Mouse (Mus musculus): ENCODE data around the gene 4933425L06Rik.
A peak's percentile ranks its signal among the peaks of the same experiment; 100 is the strongest.

Gene 4933425L06Rik

DNA sequence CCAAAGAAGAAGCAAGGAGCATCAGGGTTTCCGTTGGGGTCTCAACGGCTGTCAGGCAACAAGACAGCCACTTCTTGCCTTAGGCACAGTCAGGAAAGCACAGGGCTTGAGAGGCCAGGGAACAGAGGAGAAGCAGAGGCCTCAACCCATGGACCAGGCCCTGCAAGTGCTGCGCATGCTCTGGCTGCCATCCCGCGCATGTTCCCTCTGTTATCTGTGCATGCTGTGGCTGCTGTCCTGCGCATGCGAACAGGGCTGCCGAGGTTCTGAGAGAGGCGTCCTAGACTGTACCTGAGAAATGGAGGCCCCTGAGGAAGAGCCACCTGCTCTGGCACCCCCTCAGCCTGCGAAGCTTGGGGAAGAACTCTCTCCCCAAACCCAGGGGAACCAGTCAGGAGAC, at the start of gene 4933425L06Rik:
Gene 4933425L06Rik (plus strand): TSS at position 261 of the 400 bp plus-strand sequence.
- DNase-seq: no peak

DNA sequence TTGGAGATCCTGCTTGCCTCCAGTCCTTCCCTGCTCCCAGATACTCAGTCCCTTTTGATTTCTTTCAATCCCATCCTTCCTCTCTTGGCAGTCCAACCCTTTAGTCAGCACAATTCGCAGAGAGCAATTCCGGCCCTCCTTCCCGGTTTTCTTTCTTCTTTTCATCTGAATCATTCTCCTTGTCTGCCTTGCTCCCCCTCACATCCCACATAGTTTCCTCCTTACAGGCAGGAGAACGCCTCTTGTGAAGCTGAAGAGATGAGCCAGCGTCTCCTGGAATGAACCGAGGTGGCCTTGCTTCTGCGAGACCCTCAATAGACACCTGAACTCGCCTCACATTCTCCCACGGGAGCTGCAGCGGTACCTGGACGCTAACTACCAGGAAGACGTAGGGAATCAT, 44.1 kb upstream of the 4933425L06Rik start:
- no peak for DNase-seq

DNA sequence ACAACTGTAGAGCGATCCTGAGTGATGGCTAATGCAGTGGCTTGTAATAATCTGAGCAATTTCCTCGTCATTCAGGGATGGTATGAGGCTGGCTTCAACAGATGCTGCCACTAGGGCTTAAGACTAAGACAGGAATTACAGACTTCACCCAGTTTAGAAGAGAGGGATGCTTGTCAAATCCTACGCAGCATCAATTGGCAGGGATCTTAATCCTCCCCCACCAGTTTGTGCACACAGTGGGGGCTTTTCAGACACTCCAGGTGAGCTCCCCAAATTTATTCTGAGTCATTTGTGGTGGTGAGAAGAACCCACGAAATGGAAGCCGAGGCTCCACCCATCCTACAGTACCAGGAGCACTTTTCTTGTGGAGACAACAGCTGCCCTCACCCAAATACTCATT, 43.6 kb upstream of the 4933425L06Rik start:
- DNase-seq: no peak

DNA sequence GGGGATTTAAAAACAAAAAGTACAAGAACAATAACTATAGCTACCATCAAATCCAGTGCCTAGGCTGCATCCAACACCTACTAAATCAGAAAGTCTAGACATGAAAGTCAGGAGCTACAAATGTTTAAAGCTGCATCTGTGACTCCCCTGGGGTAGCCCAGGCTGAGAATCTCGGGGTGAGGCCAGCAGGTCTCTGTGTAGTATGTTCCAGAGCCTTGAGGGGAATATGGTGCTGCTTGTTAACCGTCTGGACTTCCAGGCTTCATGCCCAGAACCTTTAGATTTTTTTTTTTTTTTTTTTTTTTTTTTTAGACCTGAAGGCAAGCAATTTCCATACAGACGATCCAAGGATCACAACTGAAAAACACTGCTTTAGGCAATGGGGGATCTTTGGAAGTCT, 38.0 kb upstream of the 4933425L06Rik start:
- peak; percentile 38 to 47 for DNase-seq

DNA sequence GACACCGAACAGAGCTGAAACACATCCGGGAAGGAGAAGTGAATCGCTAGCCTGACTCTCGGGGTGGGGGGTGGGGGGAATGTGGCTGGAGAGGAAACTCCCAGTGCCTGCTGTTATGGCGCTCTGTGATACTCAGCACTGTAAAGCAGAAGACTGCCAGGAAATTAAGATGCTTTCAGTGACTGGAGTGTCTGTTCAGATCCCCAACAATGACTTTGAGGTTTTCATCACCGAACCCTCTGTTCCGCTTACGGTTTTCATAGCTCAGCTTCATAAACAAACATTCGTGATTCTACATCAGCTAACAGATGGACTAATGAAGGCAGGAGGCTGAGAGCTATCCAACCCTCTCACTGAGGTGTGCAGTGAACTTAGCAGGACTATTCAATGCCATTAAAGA, 34.5 kb upstream of the 4933425L06Rik start:
- DNase-seq: peak; percentile 25 to 46

DNA sequence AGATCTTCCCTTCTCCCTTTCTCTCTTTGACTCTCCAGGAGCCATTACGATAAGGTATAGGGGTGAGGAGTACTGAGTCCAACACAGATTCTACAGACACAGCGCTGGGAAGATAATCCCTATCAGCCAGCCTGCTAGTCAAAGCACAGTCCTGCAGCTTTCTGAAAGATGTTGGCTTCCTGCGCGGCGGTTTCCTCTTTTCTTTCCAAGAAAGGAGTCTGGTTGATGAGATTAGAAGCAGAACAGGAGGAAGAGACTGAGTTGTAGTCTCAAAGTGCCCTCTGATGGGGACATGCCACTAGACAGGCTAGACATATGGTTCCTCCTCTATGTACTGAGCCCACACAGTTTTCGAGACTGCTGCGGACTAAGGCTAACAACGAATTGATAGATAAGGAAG, 33.3 kb upstream of the 4933425L06Rik start:
- DNase-seq: peak in 1 of 2 experiments; percentile 44

DNA sequence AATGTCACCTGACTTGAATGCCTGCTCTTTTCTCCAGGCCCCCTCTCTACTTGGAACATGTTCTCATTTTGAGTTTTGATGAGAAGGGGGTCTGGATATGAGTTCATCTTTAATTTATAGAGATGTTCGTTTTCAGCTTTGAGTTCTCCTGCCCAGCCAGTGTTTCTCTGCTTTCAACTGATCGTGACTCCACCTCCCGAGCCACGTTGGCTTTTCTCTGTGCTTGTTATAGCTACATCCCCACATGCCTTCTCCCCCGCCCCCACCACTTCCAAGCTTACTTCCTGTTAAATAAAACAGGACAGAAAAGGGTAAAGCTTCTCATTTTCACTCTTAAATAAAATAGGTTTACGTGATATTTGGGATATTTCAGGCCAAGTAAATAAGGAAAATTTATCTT, 30.5 kb upstream of the 4933425L06Rik start:
- peak in 1 of 2 experiments; percentile 39 for DNase-seq

DNA sequence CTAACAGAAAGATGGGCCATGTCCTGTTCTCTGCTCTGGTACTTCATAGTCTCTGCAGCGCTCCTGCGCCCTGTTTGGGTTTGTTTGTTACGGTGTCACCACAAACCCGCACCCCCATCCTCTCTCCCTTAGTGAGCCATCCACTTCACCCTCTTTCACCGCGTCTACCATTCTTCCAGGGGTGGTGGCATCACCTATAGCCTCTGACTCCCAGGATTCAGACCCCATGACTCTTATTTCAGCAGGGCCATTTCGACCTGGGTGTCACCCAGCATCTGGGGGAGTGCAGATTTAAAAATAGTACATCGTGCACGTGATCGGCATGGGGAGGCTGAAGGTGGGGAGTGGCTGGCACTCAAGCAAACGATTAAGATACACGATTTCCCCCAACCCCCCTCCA, 28.3 kb upstream of the 4933425L06Rik start:
- peak; percentile 63 to 65 for DNase-seq

DNA sequence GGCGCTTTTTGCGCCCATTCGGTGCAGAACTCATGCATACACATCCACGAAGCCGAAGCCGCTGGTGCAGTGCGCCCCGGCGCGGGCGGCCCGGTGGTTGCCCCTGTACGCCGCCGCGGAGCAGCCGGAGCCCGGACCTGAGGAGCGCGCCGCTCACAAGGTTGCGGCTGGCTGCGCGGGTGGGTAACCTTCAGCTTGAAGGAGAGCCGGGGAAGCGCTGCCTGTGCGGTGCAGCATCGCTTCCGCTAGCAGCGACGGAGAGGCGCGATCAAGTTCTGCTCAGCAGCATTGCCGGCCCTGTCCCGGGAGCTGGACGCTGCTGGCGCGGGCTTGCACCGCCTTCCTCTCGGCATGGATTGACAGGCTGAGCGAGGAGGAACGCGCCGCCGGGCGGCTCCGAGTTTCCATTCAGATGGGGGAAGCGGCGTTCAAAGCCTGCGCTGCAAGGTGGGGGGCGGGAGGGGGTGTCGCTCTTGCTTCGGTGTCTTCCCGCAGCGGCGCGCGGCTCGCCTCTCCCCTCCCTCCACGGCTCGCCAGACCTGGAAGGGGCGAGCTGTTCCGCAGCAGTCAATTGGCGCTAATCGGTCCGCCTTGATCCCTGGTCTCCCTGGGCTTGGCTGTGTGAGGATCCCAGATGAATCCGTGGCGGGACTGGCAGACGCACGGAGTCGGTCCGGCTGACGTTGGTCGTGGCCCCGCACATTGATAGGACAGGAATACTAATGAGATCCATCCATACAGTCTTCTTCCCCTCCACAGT, 27.6 kb upstream of the 4933425L06Rik start, which contains the start of gene Rgs7bp:
Gene Rgs7bp (minus strand): TSS at position 750 of the 760 bp plus-strand sequence.
- DNase-seq: peak; percentile 85 to 86

DNA sequence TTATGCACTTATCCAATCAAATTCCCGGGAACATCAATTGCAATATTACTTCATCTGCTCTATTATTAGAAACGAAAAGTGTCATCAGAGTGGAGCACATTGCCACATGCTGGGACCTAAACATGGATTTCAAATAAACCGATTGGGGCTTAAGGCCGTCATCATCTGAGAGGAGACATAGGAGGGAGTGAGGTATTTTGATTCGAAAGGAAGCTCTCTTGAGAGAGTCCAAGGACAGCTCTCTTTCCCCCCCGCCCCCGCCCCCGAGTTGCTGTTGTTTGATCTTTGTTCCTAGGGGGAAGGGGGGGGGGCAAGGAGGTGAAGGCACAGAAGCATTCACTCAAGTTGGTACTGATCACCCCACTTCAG, 27.0 kb upstream of the 4933425L06Rik start:
- DNase-seq: no peak

DNA sequence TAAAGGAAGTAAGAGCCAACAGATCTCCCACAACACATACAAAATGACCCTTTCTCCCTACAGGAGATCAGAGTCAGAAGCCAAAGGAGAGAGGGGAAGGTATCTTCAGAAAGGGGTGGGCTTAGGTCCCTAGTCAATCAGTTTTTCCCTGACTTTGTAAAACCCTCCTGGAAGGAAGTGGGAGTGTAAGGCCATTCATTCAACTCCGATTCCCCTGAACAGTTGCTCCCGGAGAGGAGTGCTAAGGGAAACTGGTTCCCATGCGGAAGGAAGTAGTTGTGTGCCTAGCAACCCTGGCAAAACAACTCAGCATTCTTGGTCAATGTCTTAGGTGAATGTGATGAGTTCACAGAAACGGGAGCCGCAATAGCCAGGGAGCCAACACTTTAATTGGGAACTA, 26.5 kb upstream of the 4933425L06Rik start:
- DNase-seq: no peak

DNA sequence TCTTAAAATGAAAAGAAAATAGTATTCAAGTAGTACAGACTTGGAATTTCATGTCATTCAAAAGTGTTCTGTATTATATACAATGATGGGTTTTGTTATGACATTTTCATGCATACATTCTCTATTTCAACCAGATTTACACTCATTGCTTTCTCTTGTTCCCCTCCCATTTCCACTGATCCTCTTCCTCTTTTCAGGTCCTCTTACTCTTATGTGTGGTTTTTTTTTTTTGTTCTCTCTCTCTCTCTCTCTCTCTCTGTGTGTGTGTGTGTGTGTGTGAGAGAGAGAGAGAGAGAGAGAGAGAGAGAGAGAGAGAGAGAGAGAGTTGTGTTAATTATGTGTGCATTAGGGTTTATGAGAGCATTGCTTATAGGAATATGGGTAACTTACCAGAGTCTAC, 15.8 kb upstream of the 4933425L06Rik start:
- DNase-seq: no peak

DNA sequence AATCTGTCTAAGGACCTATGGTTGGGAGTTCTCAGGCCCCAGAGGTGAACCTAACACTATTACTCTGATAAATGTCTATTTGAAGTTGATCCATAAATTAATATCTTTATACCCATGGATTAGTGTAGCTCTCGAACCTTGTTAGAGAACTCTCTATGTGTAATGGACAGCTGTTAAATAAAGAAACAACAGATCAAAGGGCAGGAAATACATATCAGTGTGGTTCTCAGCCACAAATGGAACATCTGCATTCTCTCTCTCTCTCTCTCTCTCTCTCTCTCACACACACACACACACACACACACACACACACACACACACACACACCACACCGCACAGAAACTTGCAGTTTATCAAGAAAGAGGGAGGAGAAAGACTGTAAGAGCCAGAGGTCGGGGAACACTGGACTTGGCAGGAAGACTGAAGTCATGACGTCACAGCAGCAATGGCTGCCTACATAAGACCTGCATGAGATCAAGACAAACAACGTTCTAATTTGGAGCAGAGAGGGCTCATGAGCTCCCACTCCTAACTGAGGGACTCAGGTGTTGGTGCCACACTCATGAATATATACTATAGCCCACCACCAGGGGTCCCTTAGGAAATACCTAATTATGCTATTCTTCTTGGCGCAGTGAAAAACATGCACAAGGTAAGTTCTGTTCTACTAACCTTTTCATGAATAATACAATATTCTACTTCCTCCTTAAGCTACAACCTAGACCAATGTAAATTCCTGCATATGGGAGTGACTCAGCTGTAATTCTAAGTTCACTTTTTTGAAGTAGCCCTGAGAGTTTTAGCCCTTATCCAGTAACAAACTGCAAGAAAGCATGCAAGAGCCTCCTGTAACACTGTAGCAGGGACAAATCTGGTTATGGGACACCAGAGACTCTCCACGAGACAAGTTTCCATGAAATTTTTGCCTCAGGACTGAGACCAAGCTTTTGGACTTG, 14.8 kb upstream of the 4933425L06Rik start:
- no peak for DNase-seq

DNA sequence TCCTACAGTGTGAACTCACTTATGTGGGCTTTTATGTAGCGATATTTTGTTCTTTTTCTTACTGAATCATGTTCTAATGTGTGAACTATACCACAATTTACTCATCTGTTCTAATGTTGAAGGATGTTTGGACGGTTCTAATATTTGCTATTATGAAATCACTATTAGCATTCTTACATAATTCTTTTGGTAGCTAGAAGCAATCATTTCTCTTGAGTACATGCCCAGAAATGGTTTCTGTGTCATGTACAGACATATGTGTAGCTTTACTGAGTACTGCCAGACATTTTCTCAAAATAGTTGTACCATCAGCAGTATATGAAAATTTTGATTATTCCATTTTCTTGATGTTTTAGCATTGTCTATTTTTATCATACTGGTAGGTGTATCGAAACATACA, 7.4 kb downstream of the 4933425L06Rik start:
- no peak for DNase-seq

DNA sequence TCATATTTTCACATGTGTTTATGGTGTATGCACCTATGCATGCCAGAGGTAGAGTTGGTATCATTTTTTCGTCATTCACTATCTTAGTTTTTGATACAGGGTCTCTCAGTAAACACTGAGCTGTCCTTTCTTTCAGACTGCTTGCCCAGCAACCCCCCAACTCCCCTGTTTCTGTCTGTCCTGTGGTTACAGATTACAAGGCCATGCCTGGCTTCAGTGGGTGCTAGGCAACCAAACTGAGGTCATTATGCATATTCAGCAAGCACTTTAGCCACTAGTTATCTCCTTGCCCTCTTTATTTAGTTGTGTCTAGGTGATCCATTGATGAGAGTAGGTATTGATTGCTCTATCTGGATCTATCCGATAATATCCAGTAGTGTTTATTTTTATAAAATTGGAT, 14.4 kb downstream of the 4933425L06Rik start:
- no peak for DNase-seq

DNA sequence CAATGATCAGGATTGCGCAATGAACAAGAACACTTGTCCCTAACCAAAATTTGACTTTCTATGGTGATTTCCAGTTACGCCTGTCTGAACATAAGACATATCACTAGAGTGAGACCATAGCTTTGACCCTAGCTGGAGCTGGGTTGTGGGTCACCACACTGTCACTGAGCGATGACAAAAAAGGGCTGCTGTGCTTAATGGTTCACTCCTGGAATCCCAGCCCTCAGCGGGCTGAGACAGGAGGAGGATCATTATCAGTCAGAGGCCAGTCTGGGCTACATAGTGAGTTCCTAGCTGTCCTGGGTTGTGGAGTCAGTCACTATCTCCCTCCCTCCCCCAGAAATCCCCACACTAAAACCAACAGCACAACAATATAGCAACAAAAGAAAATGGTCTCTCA, 18.8 kb downstream of the 4933425L06Rik start:
- DNase-seq: no peak

DNA sequence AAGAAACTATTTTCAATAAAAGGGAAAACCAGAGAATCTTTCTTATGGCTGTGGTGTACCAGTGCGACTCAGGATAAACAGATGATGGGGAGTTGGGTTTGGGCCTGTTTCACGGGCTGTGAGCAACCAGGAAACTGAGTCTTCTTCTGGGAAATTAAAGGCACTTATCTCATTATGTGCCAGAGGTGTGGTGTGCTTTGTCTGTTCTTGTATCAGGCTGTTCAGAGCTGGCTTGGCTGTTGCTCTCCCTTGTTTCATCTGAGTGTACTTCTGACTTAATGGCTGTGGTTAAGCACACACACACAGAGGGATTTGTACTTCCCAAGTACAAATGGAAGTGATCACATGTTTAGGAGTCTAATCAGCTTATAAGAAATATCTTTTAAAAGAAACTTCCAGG, 22.5 kb downstream of the 4933425L06Rik start:
- no peak for DNase-seq

DNA sequence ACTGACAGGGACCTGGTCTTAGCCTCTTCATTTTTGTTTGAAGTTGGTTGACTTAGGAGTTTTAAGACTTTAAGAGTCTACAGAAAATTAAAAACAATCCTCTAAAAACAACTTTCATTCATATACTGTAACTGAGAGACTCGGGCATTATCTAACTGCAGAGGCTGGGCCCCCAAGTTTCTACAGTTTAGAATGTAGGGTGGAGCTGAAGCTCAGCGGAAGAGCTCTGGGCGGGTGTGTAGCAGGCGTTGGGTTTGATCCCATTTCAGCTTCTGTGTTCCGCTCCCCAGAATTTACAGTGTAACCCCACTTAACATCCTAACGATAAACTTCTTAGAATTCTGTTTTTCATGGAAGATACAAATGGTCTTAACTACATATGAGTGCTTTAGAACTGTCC, 29.7 kb downstream of the 4933425L06Rik start:
- no peak for DNase-seq

DNA sequence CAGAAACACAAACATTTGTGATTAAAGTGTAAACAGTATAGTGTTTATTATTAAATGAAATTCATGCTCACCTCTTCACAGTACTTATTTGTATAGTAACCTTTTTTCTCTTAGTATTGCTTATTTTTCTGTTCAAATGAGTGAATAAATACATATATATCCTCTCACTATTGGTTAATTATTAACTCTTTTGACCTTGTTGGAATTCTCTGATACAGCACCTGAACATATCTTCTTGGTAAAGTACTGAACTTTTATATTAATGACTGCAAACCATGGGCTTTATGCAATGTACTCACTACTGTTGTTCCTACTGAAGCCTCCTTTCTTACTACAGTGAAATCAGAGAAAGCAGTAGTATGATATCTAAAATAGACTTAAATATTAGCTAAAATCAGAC, 39.7 kb downstream of the 4933425L06Rik start:
- no peak for DNase-seq

DNA sequence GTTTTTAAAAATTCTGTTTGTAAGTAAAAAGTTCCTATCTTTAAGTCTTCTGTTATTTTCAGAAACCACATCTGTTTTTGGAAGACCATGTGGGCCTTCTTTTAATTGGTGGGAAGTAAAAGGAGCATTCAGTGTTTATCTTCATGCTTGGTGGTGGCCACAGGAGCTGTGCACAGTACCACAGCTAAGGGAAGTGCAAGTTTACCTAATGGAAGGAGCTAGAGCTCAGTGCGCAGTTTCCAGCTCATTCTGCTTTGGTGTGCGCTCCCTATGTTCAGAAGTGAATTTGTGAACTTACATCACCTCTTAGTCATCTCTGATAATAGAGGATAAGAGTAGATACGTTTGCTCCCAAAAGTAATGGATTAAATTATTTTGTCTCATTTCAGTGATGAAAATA, 40.2 kb downstream of the 4933425L06Rik start:
- no peak for DNase-seq

DNA sequence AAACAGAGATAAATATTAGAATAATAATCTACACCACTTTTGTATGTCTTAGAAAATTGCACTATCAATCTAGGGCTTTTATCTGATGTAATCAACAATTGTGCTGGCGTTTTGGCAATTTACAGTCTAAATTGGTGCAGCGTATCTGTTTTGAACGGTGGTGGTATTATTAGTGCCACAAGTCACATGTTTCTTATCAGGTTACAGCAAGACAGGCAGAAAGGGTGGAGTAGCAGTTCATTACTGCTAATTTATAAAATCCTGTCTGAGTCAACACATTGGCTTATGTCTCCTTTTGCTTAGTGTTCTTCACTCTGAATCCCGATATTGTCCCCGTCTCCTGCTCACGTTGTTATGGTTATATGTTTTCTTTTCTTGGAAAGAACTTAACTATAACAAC, 48.2 kb downstream of the 4933425L06Rik start:
- no peak for DNase-seq

DNA sequence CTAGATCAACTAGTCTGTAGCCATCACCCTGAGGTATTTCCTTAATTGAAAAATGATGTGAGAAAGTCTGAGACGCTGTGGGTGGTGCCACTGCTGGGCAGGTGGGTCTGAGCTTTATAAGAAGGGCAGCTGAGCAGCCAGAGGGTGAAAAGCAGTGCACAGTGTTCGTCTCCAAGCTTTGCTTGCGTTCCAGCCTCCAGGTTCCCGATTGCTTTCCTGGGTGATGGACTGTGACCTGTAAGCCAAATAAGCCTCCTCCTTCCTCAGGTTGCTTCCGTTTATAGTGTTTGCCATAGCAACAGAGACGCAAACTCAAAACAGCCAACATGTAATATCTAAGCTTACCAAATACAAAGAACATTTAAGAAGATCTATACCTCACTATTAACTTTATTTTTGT, 50.4 kb downstream of the 4933425L06Rik start:
- DNase-seq: no peak

DNA sequence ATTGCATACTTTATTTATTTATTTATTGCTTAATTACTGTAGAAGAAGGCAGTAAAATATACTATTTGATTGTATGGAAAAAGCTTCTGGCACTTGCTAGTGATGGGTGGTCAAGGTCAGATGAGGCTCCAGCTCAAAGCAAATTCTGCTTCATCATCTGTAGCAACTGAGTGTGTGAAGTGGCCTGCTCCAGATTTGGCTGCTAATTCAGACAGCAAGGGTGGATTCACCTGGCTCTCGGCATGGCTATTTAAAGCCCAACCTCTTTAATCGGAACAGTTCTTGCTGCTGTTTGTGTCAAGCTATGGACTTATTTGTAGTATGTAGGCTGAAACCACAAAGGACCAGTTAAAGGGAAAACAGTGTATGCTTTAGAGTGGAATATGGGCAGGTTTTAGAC, 50.9 kb downstream of the 4933425L06Rik start:
- no peak for DNase-seq

DNA sequence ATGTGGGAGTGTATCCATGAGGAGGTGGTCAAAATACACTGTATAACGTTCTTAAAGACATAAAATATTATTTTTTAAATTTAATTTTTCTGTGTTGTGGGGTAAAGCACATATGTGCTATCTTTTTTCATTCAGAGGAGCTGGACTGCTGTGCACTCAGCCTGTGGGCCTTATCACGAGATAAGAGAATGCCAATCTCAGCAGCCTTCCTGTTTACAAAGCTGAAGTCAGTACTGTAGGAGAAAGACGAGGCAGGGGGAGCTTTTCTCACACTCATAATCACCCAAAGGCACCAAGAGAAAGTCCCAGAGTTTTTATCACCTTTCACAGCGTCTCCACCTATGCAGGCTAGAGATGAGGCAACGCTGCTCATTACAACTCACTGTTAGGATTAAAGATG, 52.5 kb downstream of the 4933425L06Rik start:
- no peak for DNase-seq

Measured in cerebellum, postnatal 25 days (tissue).